Mouse (Mus musculus) MEL-GATA-1-ER (cell line): Measurements from ENCODE around the gene Gm7903.
"Not testable (repeated sequence)": the region's sequence is repeated elsewhere in the genome, so short reads cannot be mapped to it uniquely, and the experiment has no call there.

Experiments
- DNase-seq: peaks from one replicate; pipeline ENCODE4 v3.0.0-alpha.2; 2012; ENCODE audit warnings: low read depth; ENCODE audit errors: extremely low read depth

The Gm7903 gene

DNA sequence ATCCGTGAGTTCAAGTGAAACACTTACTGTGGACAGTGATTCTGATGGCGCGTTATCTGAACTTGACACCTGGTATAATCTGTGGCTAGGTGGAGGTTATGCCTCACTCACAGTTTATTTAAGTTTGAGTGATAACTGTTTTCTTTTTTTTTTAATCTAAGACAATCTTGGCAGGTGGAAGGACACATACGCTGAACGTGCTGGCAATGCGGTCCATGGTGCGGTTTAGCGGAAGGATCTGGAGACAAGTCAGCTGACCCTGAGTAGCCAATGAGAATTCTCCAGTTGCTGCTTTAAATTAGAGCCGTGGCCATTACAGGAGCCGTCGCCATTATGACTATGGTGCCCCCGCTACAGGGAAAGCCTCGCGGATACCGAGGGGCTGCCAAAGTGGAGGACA, at the start of gene Gm7903:
Gm7903 (plus strand) TSS at position 301 of the 400 bp plus-strand sequence.
- DNase-seq: not testable (repeated sequence)

DNA sequence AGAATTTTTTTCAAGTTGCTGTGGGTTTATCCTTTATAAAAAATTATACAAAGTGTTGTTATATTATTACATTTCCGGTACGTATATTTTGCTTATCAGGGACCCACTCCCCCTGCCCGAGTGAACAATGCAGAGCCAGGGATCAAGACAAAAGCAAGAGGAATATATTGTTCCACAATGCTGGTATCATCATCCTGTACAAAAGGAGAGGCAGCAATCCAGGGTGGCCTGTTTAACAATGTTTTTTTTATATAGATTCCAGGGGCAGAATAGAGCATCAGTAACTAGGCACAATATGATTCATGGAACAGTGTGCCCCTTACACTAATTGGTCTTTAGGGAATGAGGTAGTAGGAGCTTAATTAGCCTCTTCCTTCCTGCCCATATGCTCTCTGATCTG, 30.1 kb upstream of the Gm7903 start:
- DNase-seq: not testable (repeated sequence)

DNA sequence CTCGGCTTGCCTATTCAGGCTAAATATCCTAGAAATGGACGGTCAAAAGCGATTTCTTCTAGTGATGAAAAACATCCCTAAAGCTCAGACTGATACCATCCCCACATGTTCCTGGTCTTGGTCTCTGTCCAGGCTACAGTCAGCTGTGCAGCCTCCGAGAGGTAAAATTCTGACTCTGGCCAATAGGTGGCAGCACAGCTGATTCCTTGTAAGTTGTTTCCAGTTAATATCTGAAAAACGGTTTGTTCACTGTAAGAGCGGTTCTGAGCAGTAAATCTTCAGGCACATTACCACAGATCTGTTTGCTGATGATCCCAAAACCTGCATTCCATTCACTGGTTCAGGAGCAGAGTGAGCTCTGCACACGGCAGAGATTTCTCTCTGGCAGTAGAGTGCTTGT, 12.4 kb upstream of the Gm7903 start:
- not testable (repeated sequence) for DNase-seq

DNA sequence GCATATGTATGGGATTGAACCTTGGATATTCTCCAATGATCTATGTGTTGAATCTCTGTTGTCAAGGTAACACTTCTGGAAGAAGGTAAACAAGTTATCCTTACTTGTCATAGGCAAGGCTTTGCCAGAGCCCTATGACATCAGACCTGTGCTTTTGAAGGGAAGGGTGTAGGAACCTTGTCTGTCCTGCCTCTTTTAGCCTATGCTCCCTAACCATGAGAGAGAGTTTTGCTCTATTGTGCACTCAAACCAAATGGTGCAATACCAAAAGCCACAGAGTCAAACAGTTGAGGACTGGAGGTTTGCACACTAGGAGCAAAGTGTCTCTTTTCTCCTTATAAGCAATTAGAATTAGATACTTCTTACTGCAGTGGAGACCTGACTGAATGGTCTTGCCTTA, 11.8 kb upstream of the Gm7903 start:
- not testable (repeated sequence) for DNase-seq

DNA sequence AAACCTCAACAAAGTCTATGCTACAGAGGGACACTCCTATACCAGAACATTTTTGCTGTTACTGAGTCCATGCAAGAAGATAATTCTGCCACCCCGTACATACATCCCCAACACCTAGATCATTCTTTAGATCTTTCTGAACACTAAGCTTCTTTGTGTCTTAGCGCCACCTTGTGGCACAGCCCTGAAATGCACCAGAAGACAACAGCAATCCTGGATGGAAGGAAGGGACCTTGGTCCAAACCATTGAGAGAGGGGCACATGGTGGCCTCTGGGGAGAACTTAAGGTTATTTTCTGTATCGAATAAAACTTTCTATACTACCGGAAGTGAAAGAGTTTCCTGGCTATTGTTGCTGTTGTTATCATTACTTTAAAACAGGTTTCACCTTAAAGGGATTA, 11.2 kb upstream of the Gm7903 start:
- not testable (repeated sequence) for DNase-seq

DNA sequence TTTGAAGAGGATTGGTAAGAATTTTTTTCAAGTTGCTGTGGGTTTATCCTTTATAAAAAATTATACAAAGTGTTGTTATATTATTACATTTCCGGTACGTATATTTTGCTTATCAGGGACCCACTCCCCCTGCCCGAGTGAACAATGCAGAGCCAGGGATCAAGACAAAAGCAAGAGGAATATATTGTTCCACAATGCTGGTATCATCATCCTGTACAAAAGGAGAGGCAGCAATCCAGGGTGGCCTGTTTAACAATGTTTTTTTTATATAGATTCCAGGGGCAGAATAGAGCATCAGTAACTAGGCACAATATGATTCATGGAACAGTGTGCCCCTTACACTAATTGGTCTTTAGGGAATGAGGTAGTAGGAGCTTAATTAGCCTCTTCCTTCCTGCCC, 30.5 kb downstream of the Gm7903 start:
- not testable (repeated sequence) for DNase-seq

DNA sequence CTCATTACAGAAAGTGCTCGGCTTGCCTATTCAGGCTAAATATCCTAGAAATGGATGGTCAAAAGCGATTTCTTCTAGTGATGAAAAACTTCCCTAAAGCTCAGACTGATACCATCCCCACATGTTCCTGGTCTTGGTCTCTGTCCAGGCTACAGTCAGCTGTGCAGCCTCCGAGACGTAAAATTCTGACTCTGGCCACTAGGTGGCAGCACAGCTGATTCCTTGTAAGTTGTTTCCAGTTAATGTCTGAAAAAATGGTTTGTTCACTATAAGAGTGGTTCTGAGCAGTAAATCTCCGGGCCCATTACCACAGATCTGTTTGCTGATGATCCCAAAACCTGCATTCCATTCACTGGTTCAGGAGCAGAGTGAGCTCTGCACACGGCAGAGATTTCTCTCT, 48.3 kb downstream of the Gm7903 start:
- DNase-seq: not testable (repeated sequence)

DNA sequence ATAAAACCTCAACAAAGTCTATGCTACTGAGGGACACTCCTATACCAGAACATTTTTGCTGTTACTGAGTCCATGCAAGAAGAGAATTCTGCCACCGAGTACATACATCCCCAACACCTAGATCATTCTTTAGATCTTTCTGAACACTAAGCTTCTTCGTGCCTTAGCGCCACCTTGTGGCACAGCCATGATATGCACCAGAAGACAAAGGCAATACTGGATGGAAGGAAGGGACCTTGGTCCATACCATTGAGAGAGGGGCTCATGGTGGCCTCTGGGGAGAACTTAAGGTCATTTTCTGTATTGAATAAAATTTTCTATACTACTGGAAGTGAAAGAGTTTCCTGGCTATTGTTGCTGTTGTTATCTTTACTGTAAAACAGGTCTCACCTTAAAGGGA, 49.5 kb downstream of the Gm7903 start:
- DNase-seq: not testable (repeated sequence)
